Mouse (Mus musculus) MEL (cell line): Measurements from ENCODE around the gene Grap.

Experiments
- MYC ChIP-seq: IDR thresholded peaks from 2 replicates; pipeline ENCODE4 v1.6.1; 2011; ENCODE audit warnings: low read depth, mild to moderate bottlenecking, low read length, improper control_type of control experiment, moderate library complexity
- SIN3A ChIP-seq: IDR thresholded peaks from 2 replicates; pipeline ENCODE4 v1.6.1; 2012; ENCODE audit warnings: low read length, improper control_type of control experiment, inconsistent platforms

DNA sequence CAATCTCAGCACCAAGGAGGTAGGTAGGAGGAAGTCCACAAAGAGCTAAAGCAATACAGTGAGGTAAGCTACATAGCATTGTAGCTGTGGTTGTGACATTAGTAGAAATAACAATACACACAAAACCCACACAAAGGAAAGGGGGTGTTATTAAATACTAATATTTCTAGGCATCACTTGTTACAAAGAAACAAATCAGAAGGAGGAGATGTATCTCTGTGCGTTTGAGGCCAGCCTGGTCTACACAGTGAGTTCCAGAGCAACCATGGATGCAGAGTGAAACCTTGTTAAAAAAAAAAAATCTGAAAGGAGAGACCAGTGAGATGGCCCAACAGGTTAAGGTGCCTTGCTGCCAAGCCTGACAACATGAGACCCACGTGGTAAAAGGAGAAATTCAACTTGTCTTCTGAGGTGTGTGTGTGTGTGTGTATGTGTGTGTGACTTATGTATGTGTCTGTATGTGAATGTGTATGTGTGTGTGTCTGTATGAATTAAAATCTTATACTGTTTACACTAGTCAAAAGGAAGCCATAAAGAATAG, 6.5 kb upstream of the Grap start:
- TF ChIP-seq MYC (no peak), SIN3A (no peak)
